Mouse (Mus musculus) bone marrow, adult 2 months (tissue): ENCODE data around the gene Prkci.

Experiments used
- CTCF ChIP-seq: fragments of 200-500 bp; IDR thresholded peaks from 2 replicates; pipeline ENCODE4 v1.5.1; 2011; ENCODE audit warnings: low read length, control low read depth; ENCODE audit not compliant: control insufficient read depth, insufficient read depth
- POLR2A ChIP-seq: fragments of 200-500 bp; IDR thresholded peaks from 2 replicates; pipeline ENCODE4 v1.6.1; 2011; ENCODE audit warnings: low read depth, mild to moderate bottlenecking, control low read depth, low read length, borderline replicate concordance; ENCODE audit not compliant: control insufficient read depth

DNA sequence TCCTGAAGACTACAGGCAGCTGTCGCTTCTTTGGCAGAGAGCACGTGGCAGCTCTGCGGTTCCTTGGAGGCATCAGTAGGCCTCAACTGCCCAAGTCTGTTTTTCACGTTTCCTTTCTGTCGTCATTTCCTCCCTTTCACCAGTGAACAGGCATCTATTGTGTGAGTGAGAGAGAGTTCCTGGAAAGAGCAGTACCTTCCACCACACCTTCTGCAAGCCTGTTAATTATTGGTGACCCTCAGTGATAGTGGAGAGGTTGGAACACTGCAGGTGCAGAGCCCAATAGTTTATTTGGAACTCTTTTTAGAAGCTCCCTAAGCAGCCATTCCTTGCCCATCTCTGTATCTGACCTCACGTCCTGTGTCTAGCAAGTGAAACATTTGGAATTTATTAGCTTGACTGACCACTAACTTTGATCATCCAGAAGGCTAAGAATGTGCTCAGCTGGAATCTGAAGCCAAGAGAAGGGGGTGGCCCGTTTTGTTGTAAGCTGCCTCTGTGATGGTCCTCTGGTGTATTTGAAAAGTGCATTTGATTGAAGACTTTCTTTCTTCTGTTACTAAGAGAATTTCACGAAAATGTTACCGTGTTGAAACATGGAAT lies 21.1 kb downstream of the Prkci start:
- TF ChIP-seq CTCF = no peak
- TF ChIP-seq POLR2A = no peak
